Mouse (Mus musculus) stomach, embryonic 16.5 days (tissue): ENCODE measurements around the gene Pdf. TPM values are rescaled to one million over a fixed set of nuclear protein-coding genes. Genes with fewer than 3 reads are reported as not detected.
"Not testable (repeated sequence)": the region's sequence is repeated elsewhere in the genome, so short reads cannot be mapped to it uniquely, and the experiment has no call there.

ENCODE experiments used
- ATAC-seq: fragments of 200-750 bp; cut with Nextera tagmentation; 2 replicates; pipeline ENCODE4 v1.8.0; 2017; ENCODE audit warnings: moderate number of reproducible peaks, moderate TSS enrichment; ENCODE audit not compliant: insufficient read depth, low FRiP score
- H3K27ac ChIP-seq: fragments of 300-500 bp; sonication (generic); 2 replicates; pipeline ENCODE4 v1.5.1; 2014; ENCODE audit warnings: low read length
- H3K27me3 ChIP-seq: fragments of 300-500 bp; sonication (generic); 2 replicates; pipeline ENCODE4 v1.6.1; 2014; ENCODE audit warnings: low read length, control low read depth, mixed read lengths; ENCODE audit not compliant: control insufficient read depth, insufficient read depth
- H3K36me3 ChIP-seq: fragments of 300-500 bp; sonication (generic); 2 replicates; pipeline ENCODE4 v1.6.1; 2014; ENCODE audit warnings: low read length; ENCODE audit not compliant: control insufficient read depth, insufficient read depth
- H3K4me1 ChIP-seq: fragments of 300-500 bp; sonication (generic); 2 replicates; pipeline ENCODE4 v1.6.1; 2014; ENCODE audit warnings: low read length, control low read depth, mixed read lengths; ENCODE audit not compliant: control insufficient read depth, insufficient read depth
- H3K4me2 ChIP-seq: fragments of 300-500 bp; sonication (generic); 2 replicates; pipeline ENCODE4 v1.6.1; 2014; ENCODE audit warnings: low read depth, low read length, mixed read lengths
- H3K4me3 ChIP-seq: fragments of 300-500 bp; sonication (generic); replicated peaks from 2 replicates; pipeline ENCODE4 v1.5.1; 2014; ENCODE audit warnings: mild to moderate bottlenecking, low read length
- H3K9ac ChIP-seq: fragments of 300-500 bp; sonication (generic); 2 replicates; pipeline ENCODE4 v1.6.1; 2014; ENCODE audit warnings: low read length
- H3K9me3 ChIP-seq: fragments of 300-500 bp; sonication (generic); replicated peaks from 2 replicates; pipeline ENCODE4 v1.6.1; 2016; ENCODE audit warnings: low read length, control low read depth; ENCODE audit not compliant: control insufficient read depth
- WGBS: fragments of 180-500 bp; shearing (Covaris S2); extraction: QIAGEN DNeasy Blood & Tissue Kit; methylation state at CpG from one replicate; pipeline ENCODE4 v1.1.7; 2014; 5-methylcytosine and 5-hydroxymethylcytosine counted together
- polyA plus RNA-seq: library from polyadenylated mRNA; unstranded; fragments of >200 nt; fragmentation: Nextera tagmentation; extraction: Ambion mirVana; gene quantifications from 2 replicates; pipeline ENCODE4 v1.2.1, GENCODE M21; 2015

Gene Pdf
- polyA plus RNA-seq, 1 experiment from 2014 or later = 35.7 TPM

DNA sequence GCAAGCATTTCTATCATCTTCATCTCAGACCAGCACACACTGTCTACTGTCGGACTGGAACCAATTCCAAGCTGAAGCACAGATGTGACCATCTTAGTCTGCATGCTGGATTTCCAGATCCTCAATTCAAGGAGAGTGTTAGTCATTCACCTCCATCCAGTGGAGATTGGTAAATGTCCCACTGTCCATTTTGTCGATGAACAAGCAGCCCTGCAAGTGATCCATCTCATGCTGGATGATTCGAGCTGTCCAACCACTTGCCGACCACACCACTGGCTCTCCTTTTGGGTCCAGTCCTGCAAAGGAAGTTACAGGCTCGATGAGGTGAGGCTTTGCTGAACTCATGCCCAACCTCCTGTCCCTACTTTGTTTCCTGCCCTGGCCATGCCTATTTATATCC is 1.4 kb downstream of the Pdf start:
- H3K9me3 ChIP-seq = no peaks in the 10 kb centered on the region
- no peaks in the 10 kb centered on the region for H3K27me3 ChIP-seq
- peaks cover 4% of the 10 kb centered on the region for H3K4me1 ChIP-seq
- H3K4me3 ChIP-seq = no peak overlapping the region
- ATAC-seq = no peak
- peaks cover 18% of the 10 kb centered on the region for H3K36me3 ChIP-seq
- no peak overlapping the region for H3K27ac ChIP-seq
- 81% methylated on average over 5 of the region's 5 CpGs for WGBS
- 0 out of 2 replicates have a peak overlapping the region, but pooled peaks have one; percentile 89 for H3K9ac ChIP-seq
- no peak overlapping the region; the same call in 1 of the 2 replicates for H3K4me2 ChIP-seq

DNA sequence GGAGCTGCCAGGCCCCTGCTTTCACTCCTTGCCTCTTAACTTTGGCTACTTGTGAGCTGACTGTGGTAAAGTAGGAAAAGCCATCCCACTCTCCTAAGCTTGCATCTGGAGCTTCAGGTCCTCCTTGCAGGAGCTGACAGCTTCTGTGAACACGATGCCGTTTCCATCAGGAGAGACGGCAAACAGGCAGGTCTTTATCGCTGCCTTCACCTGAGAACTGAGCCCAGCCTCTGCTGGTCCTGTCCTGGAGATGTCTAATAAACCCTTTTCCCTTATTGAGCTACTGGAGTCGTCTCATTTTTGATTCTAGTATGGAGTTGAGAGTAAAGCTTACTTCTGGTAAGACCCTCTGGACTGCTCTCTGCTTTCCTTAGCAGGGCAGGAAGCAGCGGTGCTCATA is 2.9 kb downstream of the Pdf start:
- peaks cover 4% of the 10 kb centered on the region for H3K4me1 ChIP-seq
- ATAC-seq = no peak
- H3K36me3 ChIP-seq = peaks cover 20% of the 10 kb centered on the region
- no peaks in the 10 kb centered on the region for H3K9me3 ChIP-seq
- H3K4me2 ChIP-seq = no peak overlapping the region
- no peaks in the 10 kb centered on the region for H3K27me3 ChIP-seq
- H3K4me3 ChIP-seq = no peak overlapping the region
- no peak overlapping the region for H3K27ac ChIP-seq
- WGBS = 87% methylated on average over 6 of the region's 6 CpGs
- H3K9ac ChIP-seq = no peak overlapping the region

DNA sequence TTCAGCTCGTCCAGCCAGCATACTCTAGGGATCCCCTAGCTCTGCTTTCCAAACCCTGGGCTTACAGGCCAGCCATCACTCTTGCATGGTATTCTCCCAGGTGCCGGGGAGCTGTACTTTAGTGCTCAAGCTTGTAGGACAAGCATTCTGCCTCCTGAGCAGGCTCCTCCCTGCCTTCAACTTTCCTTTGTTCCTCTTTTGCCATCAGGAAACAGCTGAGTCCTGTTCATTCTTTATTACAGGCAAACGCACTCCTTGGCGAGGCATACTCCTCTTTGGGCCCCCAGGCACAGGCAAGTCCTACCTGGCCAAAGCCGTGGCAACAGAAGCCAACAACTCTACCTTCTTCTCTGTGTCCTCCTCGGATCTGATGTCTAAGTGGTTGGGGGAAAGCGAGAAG is 7.8 kb downstream of the Pdf start:
- 80% methylated on average over 7 of the region's 7 CpGs for WGBS
- no peak overlapping the region for H3K4me3 ChIP-seq

DNA sequence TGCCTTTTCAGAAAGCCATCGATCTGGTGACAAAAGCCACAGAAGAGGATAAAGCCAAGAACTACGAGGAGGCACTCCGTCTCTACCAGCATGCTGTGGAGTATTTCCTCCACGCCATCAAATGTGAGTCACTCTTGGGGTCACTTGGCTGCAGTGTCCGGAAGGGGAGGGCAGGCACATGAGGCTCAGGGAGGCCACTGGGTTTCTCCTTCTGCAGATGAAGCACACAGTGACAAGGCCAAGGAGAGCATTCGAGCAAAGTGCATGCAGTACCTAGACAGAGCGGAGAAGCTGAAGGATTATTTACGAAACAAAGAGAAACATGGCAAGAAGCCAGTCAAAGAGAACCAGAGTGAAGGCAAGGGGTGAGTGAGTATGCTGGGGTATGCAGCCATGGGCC is 11.8 kb downstream of the Pdf start:
- no peak overlapping the region for H3K4me3 ChIP-seq
- H3K9ac ChIP-seq = no peak overlapping the region
- H3K36me3 ChIP-seq = peaks cover 13% of the 10 kb centered on the region
- no peak overlapping the region for H3K27ac ChIP-seq
- no peaks in the 10 kb centered on the region for H3K27me3 ChIP-seq
- no peak for ATAC-seq
- no peaks in the 10 kb centered on the region for H3K9me3 ChIP-seq
- H3K4me2 ChIP-seq = no peak overlapping the region
- peaks cover 14% of the 10 kb centered on the region for H3K4me1 ChIP-seq
- WGBS = 78% methylated on average over 8 of the region's 8 CpGs

More for the DNA sequence above, 7.8 kb downstream of the Pdf start:
- Histone ChIP-seq H3K36me3 (peaks cover 30% of the 10 kb centered on the region), H3K4me2 (no peak overlapping the region), H3K27me3 (no peaks in the 10 kb centered on the region), H3K9ac (no peak overlapping the region), H3K27ac (no peak overlapping the region), H3K4me1 (no peaks in the 10 kb centered on the region), H3K9me3 (no peaks in the 10 kb centered on the region)
- no peak for ATAC-seq

DNA sequence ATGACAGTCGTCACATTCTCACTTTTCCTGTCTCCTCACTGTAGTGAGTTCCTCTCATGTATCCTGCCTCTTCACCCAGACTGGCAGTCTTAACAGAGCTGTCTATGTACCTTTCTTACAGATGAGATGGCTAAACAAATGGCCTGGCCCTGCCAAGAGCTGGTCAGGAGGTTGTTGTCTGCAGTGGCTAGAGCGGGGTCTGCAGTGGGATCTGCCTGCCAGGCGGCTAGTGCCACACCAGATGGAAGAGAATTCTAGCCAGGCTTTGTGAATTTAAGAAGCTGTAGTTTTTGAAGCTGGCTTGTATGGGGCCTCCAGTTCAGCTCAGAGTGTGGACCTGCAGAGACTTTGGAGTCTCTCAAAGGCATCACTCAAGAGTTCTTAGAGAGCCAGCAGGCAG is 12.8 kb downstream of the Pdf start:
- Histone ChIP-seq H3K4me3 (no peak overlapping the region), H3K9me3 (no peaks in the 10 kb centered on the region), H3K9ac (no peak overlapping the region), H3K36me3 (peaks cover 11% of the 10 kb centered on the region), H3K4me2 (no peak overlapping the region), H3K27ac (no peak overlapping the region), H3K27me3 (no peaks in the 10 kb centered on the region), H3K4me1 (peaks cover 14% of the 10 kb centered on the region)
- 90% methylated on average over 3 of the region's 3 CpGs for WGBS
- ATAC-seq = no peak

DNA sequence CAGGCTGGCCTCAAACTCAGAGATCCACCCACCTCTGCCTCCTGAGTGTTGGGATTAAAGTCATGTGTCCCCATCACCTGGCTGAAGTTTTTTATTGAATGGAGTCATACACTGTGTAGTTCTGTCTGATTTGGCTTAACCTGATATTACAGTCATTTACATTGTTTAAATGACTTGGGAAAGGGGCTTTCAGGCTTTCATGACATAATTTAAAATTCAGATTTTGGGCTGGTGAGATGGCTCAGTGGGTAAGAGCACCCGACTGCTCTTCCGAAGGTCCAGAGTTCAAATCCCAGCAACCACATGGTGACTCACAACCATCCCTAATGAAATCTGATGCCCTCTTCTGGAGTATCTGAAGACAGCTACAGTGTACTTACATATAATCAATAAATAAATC is 14.8 kb downstream of the Pdf start:
- 85% methylated on average over 2 of the region's 2 CpGs for WGBS
- H3K27me3 ChIP-seq, H3K36me3 ChIP-seq, ATAC-seq, H3K27ac ChIP-seq, H3K4me2 ChIP-seq, H3K9me3 ChIP-seq, H3K4me3 ChIP-seq, H3K9ac ChIP-seq: not testable (repeated sequence)
- peaks cover 14% of the 10 kb centered on the region for H3K4me1 ChIP-seq

DNA sequence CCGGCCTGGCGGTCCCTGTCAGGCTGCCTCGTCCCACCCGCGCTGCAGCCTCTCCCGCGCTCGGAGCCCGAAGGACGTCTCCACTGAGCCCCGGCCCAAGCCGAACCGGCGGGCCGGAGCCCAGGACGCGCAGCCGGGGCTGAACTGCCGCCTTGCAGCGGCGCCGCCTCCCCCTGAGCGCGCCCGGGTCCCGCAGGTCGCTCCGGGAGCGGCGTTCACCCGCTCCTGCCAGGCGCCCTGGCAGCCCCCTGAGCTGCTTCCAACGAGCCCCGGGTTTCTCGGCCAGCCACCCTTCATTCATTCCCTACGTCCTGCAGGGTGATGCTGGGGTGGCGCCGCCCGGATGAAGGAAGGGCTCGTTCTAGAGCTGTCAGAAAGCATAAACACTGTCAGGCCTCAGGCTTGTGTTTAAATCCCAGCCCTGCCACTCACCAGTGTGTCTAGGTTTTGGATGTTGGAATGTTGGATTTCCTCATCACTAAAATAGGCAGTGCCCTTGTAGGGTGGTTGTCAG is 16.8 kb downstream of the Pdf start:
- no peak for ATAC-seq
- H3K4me3 ChIP-seq = peak overlapping the region; percentile 95
- peak overlapping the region; percentile 70 for H3K4me2 ChIP-seq
- no peaks in the 10 kb centered on the region for H3K36me3 ChIP-seq
- under 1% methylated on average over 40 of the region's 40 CpGs for WGBS
- peak overlapping the region; percentile 97 for H3K9ac ChIP-seq
- no peaks in the 10 kb centered on the region for H3K9me3 ChIP-seq
- no peaks in the 10 kb centered on the region for H3K27me3 ChIP-seq
- H3K4me1 ChIP-seq = peaks cover 14% of the 10 kb centered on the region
- H3K27ac ChIP-seq = peak overlapping the region; percentile 84

DNA sequence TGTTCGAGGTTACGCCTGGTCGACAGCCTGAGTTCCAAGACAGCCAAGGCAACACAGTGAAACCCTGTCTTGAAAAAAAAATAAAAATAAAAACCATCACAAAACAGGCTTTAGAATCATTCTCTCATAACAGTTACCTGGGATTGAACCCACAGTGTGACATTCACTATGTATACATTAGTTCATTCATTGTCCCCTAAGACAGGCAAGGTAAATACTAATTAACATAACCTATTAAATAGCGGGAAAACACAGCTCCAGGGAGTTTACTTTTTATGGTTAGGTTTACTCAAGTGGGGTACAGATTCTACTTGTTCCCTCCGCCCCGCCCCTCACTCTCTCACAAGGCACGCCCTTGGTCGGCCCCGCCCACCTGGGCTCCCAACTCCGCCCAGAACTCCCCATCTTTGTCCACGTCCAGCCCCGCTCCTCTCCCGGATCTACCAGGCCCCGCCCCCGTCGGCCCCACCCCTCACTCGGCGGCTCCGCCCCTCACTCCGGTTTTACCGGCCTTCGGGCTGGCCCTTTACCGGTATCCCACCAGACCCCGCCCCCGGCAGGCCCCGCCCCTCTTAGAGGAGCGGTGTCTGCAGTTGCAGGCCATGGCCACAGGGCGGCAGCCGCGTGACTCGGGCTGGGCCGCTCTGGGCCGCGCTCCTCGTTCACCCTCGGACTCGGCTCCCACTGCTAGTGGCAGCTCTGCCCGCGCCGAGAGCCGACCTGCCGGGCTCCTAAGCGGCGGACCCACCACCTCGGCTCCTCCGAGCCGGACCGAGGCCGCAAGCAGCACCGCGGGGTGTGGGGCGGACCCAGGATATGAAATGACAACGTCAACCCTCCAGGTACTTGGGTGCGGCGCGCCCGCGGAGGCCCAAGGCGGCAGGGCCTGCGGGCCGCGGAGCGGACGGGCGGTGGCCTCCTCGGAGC is 17.5 kb downstream of the Pdf start, which contains the start of gene Vps4a:
Gene Vps4a, plus strand, starts transcription at position 573 of the 927 bp plus-strand sequence.
- Histone ChIP-seq H3K27me3 (no peaks in the 10 kb centered on the region), H3K27ac (peak within 1 kb of the TSS; percentile 84), H3K9me3 (no peaks in the 10 kb centered on the region), H3K4me2 (peak within 1 kb of the TSS; percentile 70), H3K4me1 (peaks cover 14% of the 10 kb centered on the region), H3K36me3 (no peaks in the 10 kb centered on the region), H3K4me3 (peak within 1 kb of the TSS; percentile 95), H3K9ac (peak within 1 kb of the TSS; percentile 97)
- WGBS = 5% methylated on average over 66 of the region's 66 CpGs
- ATAC-seq = peak; percentile 95

DNA sequence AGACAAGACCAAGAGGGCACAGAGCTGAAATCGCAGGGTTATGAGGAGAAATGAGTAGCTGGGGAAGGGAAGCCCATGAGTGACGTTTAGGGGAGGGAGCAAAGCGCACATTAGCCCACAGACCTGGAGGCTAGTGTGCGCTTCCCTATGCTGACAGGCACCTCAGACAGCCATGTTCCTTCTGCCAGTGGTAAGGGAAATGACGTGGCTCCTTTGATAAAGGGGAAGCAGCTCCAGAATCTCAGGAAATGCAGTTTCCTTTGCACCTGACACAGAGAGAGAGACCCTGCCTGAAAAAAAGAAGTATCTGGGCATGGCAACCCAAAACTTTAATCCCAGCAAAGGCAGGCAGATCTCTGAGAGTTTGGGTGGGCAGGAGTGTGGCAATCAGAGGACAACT is 18.4 kb downstream of the Pdf start:
- H3K4me2 ChIP-seq = no peak overlapping the region
- no peaks in the 10 kb centered on the region for H3K36me3 ChIP-seq
- H3K27me3 ChIP-seq = no peaks in the 10 kb centered on the region
- no peak for ATAC-seq
- H3K9ac ChIP-seq = no peak overlapping the region
- WGBS = 67% methylated on average over 5 of the region's 5 CpGs
- no peak overlapping the region for H3K4me3 ChIP-seq
- H3K9me3 ChIP-seq = no peaks in the 10 kb centered on the region
- H3K27ac ChIP-seq = no peak overlapping the region
- peaks cover 14% of the 10 kb centered on the region for H3K4me1 ChIP-seq
